Mouse (Mus musculus) forebrain, embryonic 12.5 days (tissue): ENCODE results near the gene Agtr1a. TPM values are rescaled to one million over a fixed set of nuclear protein-coding genes. Genes with fewer than 3 reads are reported as not detected.

Source experiments
- polyA plus RNA-seq: library from polyadenylated mRNA; unstranded; fragments of >200 nt; fragmentation: Nextera tagmentation; extraction: Ambion mirVana; gene quantifications from 2 replicates; pipeline ENCODE4 v1.2.1, GENCODE M21; 2016

Agtr1a gene
- polyA plus RNA-seq, 1 experiment from 2014 or later = 1.4 TPM

Other genes with a start within 250 kb of the Agtr1a start
- 4.7 and 5.1 TPM in 2 replicates for gene Mboat1, start 200.0 kb upstream of the Agtr1a start, polyA plus RNA-seq
- 226 and 227 TPM in 2 replicates for gene Uqcrfs1, start 208.9 kb downstream of the Agtr1a start, polyA plus RNA-seq